Comparison of ENCODE assay signal across 33 mouse cellular contexts in genomic region chr1:74178618-74179017, GRCm38 (mm10). TPM values are rescaled to one million over a fixed set of nuclear protein-coding genes. Genes with fewer than 3 reads are reported as not detected.
A peak's percentile ranks its signal among the peaks of the same experiment; 100 is the strongest.
DNase-seq lines count a peak whose midpoint lies in the region; ATAC-seq and TF ChIP-seq lines count a peak whose summit lies in the region.
"Had no signal": no experiment of that assay in that cellular context is flagged by ENCODE, and none has a peak within 500 bp of the region (broad histone marks: within the 10 kb centered on the region; RNA-seq: fewer than 3 reads in every experiment).

No protein-coding gene starts in this region.

- no peak overlapping the region for H3K4me3 ChIP-seq in lung, adult 2 months (replicated peaks; ENCODE audit: extremely low read depth, low read depth, low read length)
- H3K4me3 ChIP-seq: embryonic facial prominence, embryonic 10.5 days; heart, embryonic 12.5 days; midbrain, embryonic 10.5 days; neural tube, embryonic 15.5 days had no signal

- ATAC-seq in common myeloid progenitor, adult 5-6 weeks (replicated peaks; ENCODE audit: low read depth, poor library complexity, severe bottlenecking) = peak; percentile 65
- ATAC-seq in neutrophil, adult 5-6 weeks (ENCODE audit: extremely low read depth, insufficient number of reproducible peaks, low FRiP score, poor library complexity, severe bottlenecking) = peak; percentile 48
- ATAC-seq: CD4-positive, CD25-positive, alpha-beta regulatory T cell, adult 4 months; forebrain, embryonic 16.5 days had no signal

- WGBS in lung, adult 2 months = 60% methylated on average over 3 of the region's 3 CpGs

- TF ChIP-seq POLR2A in lung, adult 2 months (IDR thresholded peaks at IDR 0.05; ENCODE audit: borderline replicate concordance, extremely low read depth, low read depth, low read length) = no peak

- no peaks in the 10 kb centered on the region; the same call in 1 of the 2 replicates for H3K4me1 ChIP-seq in lung, adult 2 months (ENCODE audit: control insufficient read depth, insufficient read depth, low read length)
- H3K4me1 ChIP-seq: midbrain, embryonic 10.5 days; neural tube, embryonic 15.5 days had no signal

- DNase-seq in heart, adult 11 months = peak; percentile 53
- DNase-seq in heart, adult 9 months (ENCODE audit: low spot score in 2 of 2) = no peak
- DNase-seq in lung, postnatal 25 days (ENCODE audit: low spot score) = peak; percentile 29
- DNase-seq in lung, adult 2 months = no peak
- no peak for DNase-seq in adrenal gland, adult (ENCODE audit: inconsistent age in 2 of 2, low spot score in 1 of 2)
- DNase-seq: adrenal gland, postnatal 36 days; cerebellum, adult 11 months; cerebellum, adult 9-11 months; gastrocnemius, postnatal 14 days; heart, postnatal 14 days; kidney, adult 2 months; left cerebral cortex, postnatal 4 days; lung, postnatal 14 days had no signal

- TF ChIP-seq CTCF in lung, adult 2 months (IDR thresholded peaks at IDR 0.05; ENCODE audit: insufficient read depth, low read length) = no peak

RNA-seq across cellular contexts. Expression of gene Cxcr1, which starts 15.8 kb away (rescaled TPM):
- 0.43 and 1.5 TPM in 2 replicates for polyA plus RNA-seq in lung, adult 2 months (2012; rRNA removed)
- not detected in 2 replicates for total RNA-seq in common myeloid progenitor, adult 5-6 weeks (2017)
- 16.7 and 20.0 TPM in 2 replicates for total RNA-seq in neutrophil, adult 5-6 weeks (2017)
- total RNA-seq: adrenal gland, adult 18-20 months; adrenal gland, postnatal 36 days; gastrocnemius, postnatal 14 days; heart, postnatal 14 days; layer of hippocampus, adult 18-20 months; layer of hippocampus, postnatal 14 days; left cerebral cortex, adult 8-10 months; left cerebral cortex, postnatal 4 days; liver, adult 2 months; midbrain, postnatal 0 days had no signal
- polyA plus RNA-seq: CD4-positive, CD25-positive, alpha-beta regulatory T cell, adult 4 months; cortical plate, adult 2 months; embryonic facial prominence, embryonic 10.5 days; forebrain, embryonic 16.5 days; heart, embryonic 12.5 days; hindbrain, embryonic 14.5 days; intestine, embryonic 14.5 days; kidney, adult 2 months; kidney, postnatal 0 days; liver, adult 2 months; midbrain, embryonic 10.5 days; midbrain, postnatal 0 days; neural tube, embryonic 15.5 days; small intestine, adult 2 months had no signal

RNA-seq across cellular contexts. Expression of gene Cxcr2, which starts 24.8 kb away (rescaled TPM):
- polyA plus RNA-seq in lung, adult 2 months (2012; rRNA removed) = 3.2 and 6.4 TPM in 2 replicates
- total RNA-seq in common myeloid progenitor, adult 5-6 weeks (2017) = 9.4 and 9.6 TPM in 2 replicates
- total RNA-seq in neutrophil, adult 5-6 weeks (2017) = 1,102 and 1,145 TPM in 2 replicates
- total RNA-seq: gastrocnemius, postnatal 14 days; layer of hippocampus, adult 18-20 months; layer of hippocampus, postnatal 14 days; liver, adult 2 months had no signal
- polyA plus RNA-seq: CD4-positive, CD25-positive, alpha-beta regulatory T cell, adult 4 months; cortical plate, adult 2 months had no signal

RNA-seq across cellular contexts. Expression of gene Rufy4, which starts 53.3 kb away (rescaled TPM):
- polyA plus RNA-seq in lung, adult 2 months (2012; rRNA removed) = 1.4 and 1.6 TPM in 2 replicates
- total RNA-seq in common myeloid progenitor, adult 5-6 weeks (2017) = 3.8 and 4.0 TPM in 2 replicates
- 31.9 and 35.6 TPM in 2 replicates for total RNA-seq in neutrophil, adult 5-6 weeks (2017)
- total RNA-seq: layer of hippocampus, adult 18-20 months; left cerebral cortex, adult 8-10 months; midbrain, postnatal 0 days had no signal
- polyA plus RNA-seq: CD4-positive, CD25-positive, alpha-beta regulatory T cell, adult 4 months; cortical plate, adult 2 months; liver, embryonic 16.5 days; small intestine, adult 2 months had no signal

RNA-seq across cellular contexts. Expression of gene Tns1, which starts 54.4 kb away (rescaled TPM):
- 781 and 1,078 TPM in 2 replicates for polyA plus RNA-seq in lung, adult 2 months (2012; rRNA removed)
- total RNA-seq in common myeloid progenitor, adult 5-6 weeks (2017) = 15.4 and 39.4 TPM in 2 replicates
- total RNA-seq in neutrophil, adult 5-6 weeks (2017) = 7.6 and 8.0 TPM in 2 replicates

RNA-seq across cellular contexts. Expression of gene Arpc2, which starts 57.3 kb away (rescaled TPM):
- polyA plus RNA-seq in lung, adult 2 months (2012; rRNA removed) = 177 and 180 TPM in 2 replicates
- total RNA-seq in common myeloid progenitor, adult 5-6 weeks (2017) = 298 and 302 TPM in 2 replicates
- 711 and 718 TPM in 2 replicates for total RNA-seq in neutrophil, adult 5-6 weeks (2017)

Comparison
In these comparisons a context has a peak if more than half of its experiments do, and no peak if none do; other contexts are left out.
1. DNase-seq: peak in heart, adult 11 months (single experiment) and lung, postnatal 25 days (single experiment); none in heart, adult 9 months (0 of 2), lung, adult 2 months (single experiment) and adrenal gland, adult (0 of 2).
2. RNA of gene Cxcr1, which starts 15.8 kb away (total RNA-seq): 16.7 to 20.0 TPM in neutrophil, adult 5-6 weeks; not detected in common myeloid progenitor, adult 5-6 weeks; every median in the first group is over 10 times any median in the second.
3. RNA of gene Cxcr2, which starts 24.8 kb away (total RNA-seq): 1,102 to 1,145 TPM in neutrophil, adult 5-6 weeks; 9.4 to 9.6 TPM in common myeloid progenitor, adult 5-6 weeks; every median in the first group is over 100 times any median in the second.